Mouse (Mus musculus) bone marrow macrophage, adult 2 months (primary cell): ENCODE measurements at regions not wholly inside any gene's neighbourhood (a gene's known extent, or its start where the extent isn't known, plus 50 kb on each side); places are given as distances from the start of the nearest gene placed in this dataset.

Experiments used
- H3K27ac ChIP-seq: 2 replicates; pipeline ENCODE4 v1.5.1; 2012; ENCODE audit warnings: low read depth, low read length; ENCODE audit not compliant: insufficient read depth
- H3K4me1 ChIP-seq: 2 replicates; pipeline ENCODE4 v1.6.1; 2012; ENCODE audit warnings: low read length; ENCODE audit not compliant: control insufficient read depth, insufficient read depth
- H3K4me3 ChIP-seq: 2 replicates; pipeline ENCODE4 v1.5.1; 2012; ENCODE audit warnings: mild to moderate bottlenecking, low read length, moderate library complexity; ENCODE audit not compliant: insufficient read depth
- CTCF ChIP-seq: IDR thresholded peaks from 2 replicates; pipeline ENCODE4 v1.5.1; 2012; ENCODE audit warnings: low read depth, mild to moderate bottlenecking, low read length, moderate library complexity
- POLR2A ChIP-seq: IDR thresholded peaks from 2 replicates; pipeline ENCODE4 v1.6.1; 2012; ENCODE audit warnings: mild to moderate bottlenecking, low read depth, low read length, borderline replicate concordance

- no peak overlapping the region for H3K27ac ChIP-seq
- H3K4me1 ChIP-seq, result no peaks in the 10 kb centered on the region
- TF ChIP-seq CTCF (no peak), POLR2A (no peak)
- no peak overlapping the region for H3K4me3 ChIP-seq
Observed at GRCm38 (mm10) chr14:58842196-58842886, 300.4 kb downstream of the 1700129C05Rik start.

DNA sequence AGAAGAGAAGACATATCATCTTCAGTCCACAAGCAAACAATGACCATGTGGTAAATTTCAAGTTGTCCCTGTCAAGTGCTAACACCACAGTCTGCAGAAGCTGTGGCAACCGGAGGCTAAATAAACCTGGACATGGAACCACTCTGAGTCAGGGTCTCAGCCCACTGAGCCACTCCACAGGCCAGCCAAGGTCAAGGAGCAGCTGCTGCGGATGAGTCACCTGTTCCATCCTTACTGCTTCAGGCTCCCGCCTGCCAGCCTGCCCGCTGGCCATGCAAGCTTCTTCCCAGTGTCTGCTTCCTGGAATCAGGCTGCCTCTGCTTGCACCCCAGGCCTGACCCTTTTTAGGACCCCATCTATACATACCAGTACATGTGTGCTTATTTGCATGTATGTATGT, 319.8 kb downstream of the 1700129C05Rik start:
- Histone ChIP-seq H3K27ac (no peak overlapping the region), H3K4me3 (no peak overlapping the region), H3K4me1 (no peaks in the 10 kb centered on the region)
- no peak for TF ChIP-seq CTCF
- TF ChIP-seq POLR2A, result no peak

- Histone ChIP-seq H3K4me1 (no peaks in the 10 kb centered on the region), H3K4me3 (no peak overlapping the region), H3K27ac (no peak overlapping the region)
- TF ChIP-seq CTCF (no peak), POLR2A (no peak)
Observed at GRCm38 (mm10) chr14:58817961-58818504, 324.7 kb downstream of the 1700129C05Rik start.

GRCm38 (mm10) chr14:58816540-58816876, 326.2 kb downstream of the 1700129C05Rik start:
- TF ChIP-seq POLR2A (no peak), CTCF (no peak)
- Histone ChIP-seq H3K4me3 (no peak overlapping the region), H3K27ac (no peak overlapping the region), H3K4me1 (no peaks in the 10 kb centered on the region)

- TF ChIP-seq POLR2A (no peak), CTCF (no peak)
- Histone ChIP-seq H3K4me3 (no peak overlapping the region), H3K4me1 (no peaks in the 10 kb centered on the region), H3K27ac (no peak overlapping the region)
Observed at GRCm38 (mm10) chr14:58815616-58816539, 326.8 kb downstream of the 1700129C05Rik start.

DNA sequence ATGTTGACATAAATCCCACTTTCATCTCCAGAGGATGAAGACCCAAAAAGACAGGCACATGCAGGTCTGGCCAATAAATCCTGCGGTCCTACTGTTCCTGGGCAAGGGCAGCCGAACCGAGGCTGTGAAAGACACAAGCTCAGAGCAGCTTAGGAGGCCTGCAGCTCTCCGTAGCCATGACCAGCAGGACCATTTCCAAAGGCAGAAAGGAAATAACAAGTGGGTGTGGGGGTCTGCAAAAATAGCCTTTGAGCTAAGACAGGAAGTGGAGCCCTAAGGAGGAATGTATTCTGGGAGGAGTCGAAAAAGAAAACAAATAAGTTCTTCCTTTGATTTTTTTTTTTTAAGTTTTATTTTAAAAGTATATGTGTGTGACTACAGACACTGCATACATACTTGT, 330.1 kb downstream of the 1700129C05Rik start:
- no peak for TF ChIP-seq CTCF
- no peak for TF ChIP-seq POLR2A
- Histone ChIP-seq H3K27ac (no peak overlapping the region), H3K4me1 (no peaks in the 10 kb centered on the region), H3K4me3 (no peak overlapping the region)

DNA sequence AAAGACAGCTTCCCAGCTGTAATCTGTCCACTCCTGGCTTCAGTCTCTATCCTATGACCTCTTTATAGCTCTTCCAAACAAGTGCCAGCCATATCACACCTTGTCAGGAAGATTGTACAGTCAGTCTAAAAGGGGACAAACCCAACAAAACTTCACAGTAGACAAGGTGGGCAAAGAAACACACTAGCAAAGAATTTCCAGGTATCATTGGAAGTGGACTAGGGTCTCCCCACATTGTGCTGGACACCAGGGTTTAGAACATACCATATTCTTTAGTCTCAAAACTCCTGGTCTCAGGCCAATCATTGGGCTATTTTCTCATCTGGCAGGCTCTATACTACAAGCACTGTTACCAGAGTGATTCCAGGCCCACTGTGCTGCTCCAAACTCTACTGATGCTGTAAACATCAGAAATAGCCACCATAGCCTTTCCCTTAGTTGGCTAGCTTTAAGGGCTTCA, 341.3 kb downstream of the 1700129C05Rik start:
- TF ChIP-seq CTCF (no peak), POLR2A (no peak)
- Histone ChIP-seq H3K4me3 (no peak overlapping the region), H3K4me1 (no peaks in the 10 kb centered on the region), H3K27ac (no peak overlapping the region)

- H3K4me1 ChIP-seq, result no peaks in the 10 kb centered on the region
- no peak overlapping the region for H3K4me3 ChIP-seq
- no peak for TF ChIP-seq CTCF
- TF ChIP-seq POLR2A, result no peak
- no peak overlapping the region for H3K27ac ChIP-seq
Observed at GRCm38 (mm10) chr14:58788190-58788945, 354.3 kb downstream of the 1700129C05Rik start.

GRCm38 (mm10) chr14:58787618-58788017, 355.1 kb downstream of the 1700129C05Rik start:
- Histone ChIP-seq H3K4me1 (no peaks in the 10 kb centered on the region), H3K27ac (no peak overlapping the region), H3K4me3 (no peak overlapping the region)
- TF ChIP-seq CTCF (no peak), POLR2A (no peak)
